Mouse (Mus musculus) heart, postnatal 0 days (tissue): Measurements from ENCODE around the gene Dennd4a. TPM values are rescaled to one million over a fixed set of nuclear protein-coding genes. Genes with fewer than 3 reads are reported as not detected.
A peak's percentile ranks its signal among the peaks of the same experiment; 100 is the strongest.

ENCODE experiments used
- ATAC-seq: fragments of 200-750 bp; cut with Nextera tagmentation; 2 replicates; pipeline ENCODE4 v1.8.0; 2017; ENCODE audit warnings: low read depth, moderate number of reproducible peaks, moderate library complexity; ENCODE audit not compliant: insufficient read depth
- DNase-seq: peaks from one replicate; pipeline ENCODE4 v3.0.0-alpha.2; 2016; ENCODE audit warnings: low spot score
- H3K27ac ChIP-seq: fragments of 300-500 bp; sonication (generic); 2 replicates; pipeline ENCODE4 v1.5.1; 2014; ENCODE audit warnings: low read depth, mild to moderate bottlenecking
- H3K27me3 ChIP-seq: fragments of 300-500 bp; sonication (generic); 2 replicates; pipeline ENCODE4 v1.6.1; 2014; ENCODE audit warnings: low read length, mixed read lengths; ENCODE audit not compliant: control insufficient read depth, insufficient read depth
- H3K36me3 ChIP-seq: fragments of 300-500 bp; sonication (generic); replicated peaks from 2 replicates; pipeline ENCODE4 v1.6.1; 2014; ENCODE audit warnings: low read length, mixed read lengths; ENCODE audit not compliant: control insufficient read depth, insufficient read depth
- H3K4me1 ChIP-seq: fragments of 300-500 bp; sonication (generic); 2 replicates; pipeline ENCODE4 v1.6.1; 2014; ENCODE audit warnings: antibody characterized with exemption; ENCODE audit not compliant: control insufficient read depth, insufficient read depth
- H3K4me2 ChIP-seq: fragments of 300-500 bp; sonication (generic); 2 replicates; pipeline ENCODE4 v1.6.1; 2014; ENCODE audit warnings: low read depth, mild to moderate bottlenecking, low read length, moderate library complexity
- H3K4me3 ChIP-seq: fragments of 300-500 bp; sonication (generic); 2 replicates; pipeline ENCODE4 v1.5.1; 2014; ENCODE audit warnings: low read depth, low read length
- H3K9ac ChIP-seq: fragments of 300-500 bp; sonication (generic); replicated peaks from 2 replicates; pipeline ENCODE4 v1.6.1; 2014; ENCODE audit warnings: low read depth, low read length, mixed read lengths
- H3K9me3 ChIP-seq: fragments of 300-500 bp; sonication (generic); replicated peaks from 2 replicates; pipeline ENCODE4 v1.6.1; 2016; ENCODE audit warnings: low read length; ENCODE audit not compliant: control insufficient read depth
- CTCF ChIP-seq: IDR thresholded peaks from 2 replicates; pipeline ENCODE4 v1.5.1; 2016; ENCODE audit warnings: antibody characterized with exemption, control low read depth, low read depth
- EP300 ChIP-seq: IDR thresholded peaks from 2 replicates; pipeline ENCODE4 v1.6.1; 2016; ENCODE audit warnings: antibody characterized with exemption, low read depth
- WGBS: fragments of 180-500 bp; shearing (Covaris S2); extraction: QIAGEN DNeasy Blood & Tissue Kit; methylation state at CpG from one replicate; pipeline ENCODE4 v1.1.7; 2014; 5-methylcytosine and 5-hydroxymethylcytosine counted together
- polyA plus RNA-seq: library from polyadenylated mRNA; unstranded; fragments of >200 nt; fragmentation: Nextera tagmentation; extraction: Ambion mirVana; gene quantifications from 2 replicates; pipeline ENCODE4 v1.2.1, GENCODE M21; 2015
- total RNA-seq: library from RNA; depleted of rRNA; stranded (reverse); fragments of >200 nt; gene quantifications from 2 replicates; pipeline ENCODE4 v1.2.3, GENCODE M21; 2014; ENCODE audit warnings: low replicate concordance

Dennd4a gene
- total and polyA plus RNA-seq, 2 experiments from 2014 or later, result 3.1 to 7.0 TPM

GRCm38 (mm10) chr9:64790673-64791660, 20.2 kb upstream of the Dennd4a start:
- no peak for ATAC-seq
- TF ChIP-seq EP300 (no peak), CTCF (no peak)

DNA sequence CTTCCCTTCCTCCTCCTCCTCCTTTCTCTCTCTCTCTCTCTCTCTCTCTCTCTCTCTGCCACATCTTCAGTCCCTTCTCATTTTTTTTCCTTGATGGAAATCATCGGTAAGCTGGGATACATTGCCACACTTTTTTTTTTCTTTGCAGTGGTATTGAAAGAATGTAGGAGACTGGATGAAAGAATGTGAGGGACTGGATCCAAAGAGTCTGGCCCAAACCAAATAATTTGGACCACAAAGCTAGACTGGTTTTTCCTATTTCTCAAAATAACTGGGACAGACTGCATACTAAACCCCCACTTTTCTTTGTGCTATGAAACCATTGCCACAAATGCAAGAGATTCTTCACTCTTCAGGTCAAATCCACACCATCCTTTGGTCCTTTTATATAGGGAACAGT, 19.5 kb upstream of the Dennd4a start:
- Histone ChIP-seq H3K4me3 (no peak overlapping the region), H3K27ac (no peak overlapping the region), H3K4me2 (no peak overlapping the region), H3K36me3 (no peaks in the 10 kb centered on the region), H3K4me1 (no peaks in the 10 kb centered on the region), H3K9ac (no peak overlapping the region), H3K9me3 (no peaks in the 10 kb centered on the region), H3K27me3 (no peaks in the 10 kb centered on the region)
- ATAC-seq (no peak), DNase-seq (no peak)
- no peak for TF ChIP-seq CTCF
- WGBS, result 52% methylated on average over 1 of the region's 1 CpGs

More at GRCm38 (mm10) chr9:64790673-64791660, 20.2 kb upstream of the Dennd4a start:
- DNase-seq, result no peak
- H3K36me3 ChIP-seq, result no peaks in the 10 kb centered on the region
- no peak overlapping the region for H3K9ac ChIP-seq
- 67% methylated on average over 7 of the region's 7 CpGs for WGBS
- no peak overlapping the region for H3K4me2 ChIP-seq
- no peak overlapping the region for H3K4me3 ChIP-seq
- H3K4me1 ChIP-seq, result no peaks in the 10 kb centered on the region
- no peaks in the 10 kb centered on the region for H3K27me3 ChIP-seq
- H3K9me3 ChIP-seq, result no peaks in the 10 kb centered on the region
- peak overlapping the region; percentile 34; the same call in 1 of the 2 replicates for H3K27ac ChIP-seq

DNA sequence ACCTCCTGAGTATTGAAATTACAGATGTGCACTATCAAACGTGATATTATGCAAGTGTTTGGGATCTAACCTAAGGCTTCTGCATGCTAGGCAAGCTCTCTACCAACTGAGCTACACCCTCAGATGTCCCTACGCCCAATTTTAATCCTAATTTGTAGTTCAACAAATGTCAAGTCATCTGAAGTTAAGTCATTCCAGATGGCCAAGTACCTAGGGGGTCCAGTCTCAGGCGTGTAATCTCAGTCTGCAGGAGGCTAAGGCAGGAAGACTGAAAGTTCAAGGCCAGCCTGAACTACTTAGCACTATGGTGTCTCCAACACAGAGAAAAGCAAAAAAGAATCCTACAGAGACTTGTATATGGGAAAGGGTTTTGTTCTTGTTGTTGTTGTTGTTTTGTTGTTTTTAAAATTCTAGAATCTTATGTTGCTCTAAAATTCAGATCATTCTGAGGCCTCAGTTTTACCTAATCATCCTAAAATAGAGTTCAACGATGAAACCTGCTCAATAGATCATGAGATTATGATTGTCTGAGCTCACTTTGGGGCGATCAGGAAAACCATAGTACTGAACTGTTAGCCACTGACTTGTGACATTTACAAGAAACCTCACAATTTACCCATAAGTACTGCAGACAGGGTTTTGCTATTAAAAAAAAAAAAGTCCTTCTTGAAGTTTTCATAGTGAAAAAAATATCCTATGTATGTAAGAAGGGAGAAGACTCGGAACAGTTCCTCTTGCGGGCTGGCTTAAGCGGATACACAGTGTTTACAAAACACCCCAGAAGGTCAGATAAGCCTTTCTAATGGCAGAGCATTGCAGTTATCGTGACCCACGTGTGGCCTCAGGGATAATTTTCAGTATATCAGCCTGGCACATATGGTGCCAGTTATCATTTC, 18.5 kb upstream of the Dennd4a start:
- no peaks in the 10 kb centered on the region for H3K9me3 ChIP-seq
- no peaks in the 10 kb centered on the region for H3K4me1 ChIP-seq
- DNase-seq (no peak), ATAC-seq (no peak)
- no peak overlapping the region for H3K27ac ChIP-seq
- H3K27me3 ChIP-seq, result no peaks in the 10 kb centered on the region
- H3K9ac ChIP-seq, result no peak overlapping the region
- TF ChIP-seq EP300 (no peak), CTCF (no peak)
- WGBS, result 59% methylated on average over 10 of the region's 10 CpGs
- H3K36me3 ChIP-seq, result no peaks in the 10 kb centered on the region
- no peak overlapping the region for H3K4me3 ChIP-seq
- no peak overlapping the region for H3K4me2 ChIP-seq

DNA sequence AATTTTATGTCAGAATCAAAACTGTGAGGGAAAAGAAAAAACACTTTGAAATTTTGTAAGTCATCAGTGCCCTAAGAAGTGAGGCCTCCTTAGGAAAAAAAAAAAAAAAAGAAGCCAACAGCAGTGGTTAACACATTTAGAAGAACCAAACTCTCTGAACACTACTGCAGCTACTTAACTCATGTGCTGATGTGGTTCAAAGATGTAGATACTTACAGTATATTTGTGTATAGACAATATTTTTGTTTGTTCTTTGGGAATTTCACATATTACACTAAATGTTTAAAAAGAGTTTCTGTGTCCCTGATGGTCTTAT, 17.9 kb upstream of the Dennd4a start:
- Histone ChIP-seq H3K27me3 (no peaks in the 10 kb centered on the region), H3K27ac (no peak overlapping the region), H3K4me3 (no peak overlapping the region), H3K36me3 (no peaks in the 10 kb centered on the region), H3K9ac (no peak overlapping the region), H3K4me2 (no peak overlapping the region), H3K9me3 (no peaks in the 10 kb centered on the region), H3K4me1 (no peaks in the 10 kb centered on the region)
- no peak for DNase-seq
- ATAC-seq, result no peak
- TF ChIP-seq EP300 (no peak), CTCF (no peak)

GRCm38 (mm10) chr9:64793794-64794193, 17.3 kb upstream of the Dennd4a start:
- no peaks in the 10 kb centered on the region for H3K9me3 ChIP-seq
- no peak overlapping the region for H3K9ac ChIP-seq
- no peaks in the 10 kb centered on the region for H3K4me1 ChIP-seq
- TF ChIP-seq CTCF (no peak), EP300 (no peak)
- no peak overlapping the region for H3K27ac ChIP-seq
- H3K36me3 ChIP-seq, result no peaks in the 10 kb centered on the region
- H3K4me3 ChIP-seq, result no peak overlapping the region
- 64% methylated on average over 3 of the region's 3 CpGs for WGBS
- DNase-seq (no peak), ATAC-seq (no peak)
- no peak overlapping the region for H3K4me2 ChIP-seq
- H3K27me3 ChIP-seq, result no peaks in the 10 kb centered on the region
